Mouse (Mus musculus): ENCODE results near the gene Pdcd2l. TPM values are rescaled to one million over a fixed set of nuclear protein-coding genes. Genes with fewer than 3 reads are reported as not detected.
"Not testable (repeated sequence)": the region's sequence is repeated elsewhere in the genome, so short reads cannot be mapped to it uniquely, and the experiment has no call there.

The Pdcd2l gene
- polyA plus RNA-seq, 1 experiment from 2014 or later: 75.4 TPM

- Histone ChIP-seq H3K9me3 (replicated peaks) (no peaks in the 10 kb centered on the region), H3K4me1 (peaks cover 32% of the 10 kb centered on the region), H3K4me3 (no peak overlapping the region), H3K36me3 (peaks cover 71% of the 10 kb centered on the region), H3K27me3 (ENCODE audit: low read depth, poor library complexity, severe bottlenecking) (no peaks in the 10 kb centered on the region), H3K27ac (no peak overlapping the region)
- 91% methylated on average over 12 of the region's 12 CpGs for WGBS
- DNase-seq (ENCODE audit: low spot score): no peak
Measured at GRCm38 (mm10) chr7:34226846-34227245, 30.4 kb upstream of the Pdcd2l start.

GRCm38 (mm10) chr7:34226086-34226485 lies 29.6 kb upstream of the Pdcd2l start:
- 89% methylated on average over 8 of the region's 8 CpGs for WGBS

GRCm38 (mm10) chr7:34224308-34224707 lies 27.8 kb upstream of the Pdcd2l start:
- no peaks in the 10 kb centered on the region for H3K27me3 ChIP-seq (ENCODE audit: low read depth, poor library complexity, severe bottlenecking)
- H3K4me3 ChIP-seq: no peak overlapping the region
- no peak for DNase-seq (ENCODE audit: low spot score)
- peaks cover 24% of the 10 kb centered on the region for H3K4me1 ChIP-seq
- H3K27ac ChIP-seq: no peak overlapping the region
- no peaks in the 10 kb centered on the region for H3K9me3 ChIP-seq (replicated peaks)
- 95% methylated on average over 6 of the region's 6 CpGs for WGBS
- peaks cover 96% of the 10 kb centered on the region for H3K36me3 ChIP-seq

More at GRCm38 (mm10) chr7:34226086-34226485, 29.6 kb upstream of the Pdcd2l start:
- DNase-seq (ENCODE audit: low spot score): no peak
- peaks cover 78% of the 10 kb centered on the region for H3K36me3 ChIP-seq
- no peaks in the 10 kb centered on the region for H3K9me3 ChIP-seq (replicated peaks)
- H3K27ac ChIP-seq: no peak overlapping the region
- peaks cover 32% of the 10 kb centered on the region for H3K4me1 ChIP-seq
- no peak overlapping the region for H3K4me3 ChIP-seq
- H3K27me3 ChIP-seq (ENCODE audit: low read depth, poor library complexity, severe bottlenecking): no peaks in the 10 kb centered on the region

- Histone ChIP-seq H3K27ac (no peak overlapping the region), H3K4me3 (no peak overlapping the region), H3K36me3 (peaks cover 100% of the 10 kb centered on the region), H3K9me3 (replicated peaks) (no peaks in the 10 kb centered on the region), H3K27me3 (ENCODE audit: low read depth, poor library complexity, severe bottlenecking) (no peaks in the 10 kb centered on the region), H3K4me1 (peaks cover 5% of the 10 kb centered on the region; the same call in 1 of the 2 replicates)
- 95% methylated on average over 10 of the region's 10 CpGs for WGBS
- DNase-seq (ENCODE audit: low spot score): no peak
Measured at GRCm38 (mm10) chr7:34222340-34222739, 25.9 kb upstream of the Pdcd2l start.

GRCm38 (mm10) chr7:34221594-34222250 lies 25.3 kb upstream of the Pdcd2l start:
- peaks cover 100% of the 10 kb centered on the region for H3K36me3 ChIP-seq
- H3K4me1 ChIP-seq: no peaks in the 10 kb centered on the region
- no peak overlapping the region for H3K27ac ChIP-seq
- DNase-seq (ENCODE audit: low spot score): no peak
- H3K9me3 ChIP-seq (replicated peaks): no peaks in the 10 kb centered on the region
- H3K4me3 ChIP-seq: no peak overlapping the region
- 92% methylated on average over 9 of the region's 9 CpGs for WGBS
- H3K27me3 ChIP-seq (ENCODE audit: low read depth, poor library complexity, severe bottlenecking): no peaks in the 10 kb centered on the region

GRCm38 (mm10) chr7:34218496-34218895 lies 22.0 kb upstream of the Pdcd2l start:
- Histone ChIP-seq H3K9me3 (replicated peaks) (no peaks in the 10 kb centered on the region), H3K27ac (no peak overlapping the region), H3K4me1 (no peaks in the 10 kb centered on the region), H3K4me3 (no peak overlapping the region), H3K27me3 (ENCODE audit: low read depth, poor library complexity, severe bottlenecking) (no peaks in the 10 kb centered on the region), H3K36me3 (peaks cover 100% of the 10 kb centered on the region)
- WGBS: 79% methylated on average over 1 of the region's 1 CpGs
- DNase-seq (ENCODE audit: low spot score): no peak

- DNase-seq (ENCODE audit: low spot score): no peak
- Histone ChIP-seq H3K9me3 (replicated peaks) (no peaks in the 10 kb centered on the region), H3K27me3 (ENCODE audit: low read depth, poor library complexity, severe bottlenecking) (no peaks in the 10 kb centered on the region), H3K36me3 (peaks cover 100% of the 10 kb centered on the region), H3K27ac (no peak overlapping the region), H3K4me3 (no peak overlapping the region), H3K4me1 (no peaks in the 10 kb centered on the region)
- 95% methylated on average over 10 of the region's 10 CpGs for WGBS
Measured at GRCm38 (mm10) chr7:34216474-34216873, 20.0 kb upstream of the Pdcd2l start.

- Histone ChIP-seq H3K9me3 (replicated peaks) (no peaks in the 10 kb centered on the region), H3K36me3 (peaks cover 100% of the 10 kb centered on the region), H3K4me1 (no peaks in the 10 kb centered on the region), H3K4me3 (no peak overlapping the region), H3K27me3 (ENCODE audit: low read depth, poor library complexity, severe bottlenecking) (no peaks in the 10 kb centered on the region), H3K27ac (no peak overlapping the region)
- no peak for DNase-seq (ENCODE audit: low spot score)
- 91% methylated on average over 9 of the region's 9 CpGs for WGBS
Measured at GRCm38 (mm10) chr7:34215481-34215880, 19.0 kb upstream of the Pdcd2l start.

- peaks cover 100% of the 10 kb centered on the region for H3K36me3 ChIP-seq
- H3K4me3 ChIP-seq: no peak overlapping the region
- no peaks in the 10 kb centered on the region for H3K9me3 ChIP-seq (replicated peaks)
- no peaks in the 10 kb centered on the region for H3K27me3 ChIP-seq (ENCODE audit: low read depth, poor library complexity, severe bottlenecking)
- no peak for DNase-seq (ENCODE audit: low spot score)
- H3K27ac ChIP-seq: no peak overlapping the region
- 95% methylated on average over 8 of the region's 8 CpGs for WGBS
- H3K4me1 ChIP-seq: no peaks in the 10 kb centered on the region
Measured at GRCm38 (mm10) chr7:34214644-34215043, 18.2 kb upstream of the Pdcd2l start.

- H3K4me3 ChIP-seq: no peak overlapping the region
- 90% methylated on average over 7 of the region's 7 CpGs for WGBS
- H3K36me3 ChIP-seq: peaks cover 100% of the 10 kb centered on the region
Measured at GRCm38 (mm10) chr7:34213281-34213680, 16.8 kb upstream of the Pdcd2l start.

GRCm38 (mm10) chr7:34208027-34208745 lies 11.7 kb upstream of the Pdcd2l start:
- Histone ChIP-seq H3K4me3 (no peak overlapping the region), H3K27me3 (ENCODE audit: low read depth, poor library complexity, severe bottlenecking) (no peaks in the 10 kb centered on the region), H3K4me1 (no peaks in the 10 kb centered on the region), H3K36me3 (peaks cover 100% of the 10 kb centered on the region), H3K9me3 (replicated peaks) (no peaks in the 10 kb centered on the region), H3K27ac (no peak overlapping the region)
- 96% methylated on average over 9 of the region's 9 CpGs for WGBS
- no peak for DNase-seq (ENCODE audit: low spot score)

More at GRCm38 (mm10) chr7:34213281-34213680, 16.8 kb upstream of the Pdcd2l start:
- Histone ChIP-seq H3K27ac (no peak overlapping the region), H3K9me3 (replicated peaks) (no peaks in the 10 kb centered on the region), H3K4me1 (no peaks in the 10 kb centered on the region), H3K27me3 (ENCODE audit: low read depth, poor library complexity, severe bottlenecking) (no peaks in the 10 kb centered on the region)
- DNase-seq (ENCODE audit: low spot score): no peak

- Histone ChIP-seq H3K36me3 (peaks cover 100% of the 10 kb centered on the region), H3K4me3 (no peak overlapping the region), H3K4me1 (no peaks in the 10 kb centered on the region), H3K27ac (no peak overlapping the region), H3K9me3 (replicated peaks) (no peaks in the 10 kb centered on the region), H3K27me3 (ENCODE audit: low read depth, poor library complexity, severe bottlenecking) (no peaks in the 10 kb centered on the region)
- no peak for DNase-seq (ENCODE audit: low spot score)
- 94% methylated on average over 6 of the region's 6 CpGs for WGBS
Measured at GRCm38 (mm10) chr7:34206331-34206730, 9.9 kb upstream of the Pdcd2l start.

- H3K27ac ChIP-seq; DNase-seq (ENCODE audit: low spot score); H3K4me3 ChIP-seq; H3K4me1 ChIP-seq; H3K9me3 ChIP-seq (replicated peaks); H3K27me3 ChIP-seq (ENCODE audit: low read depth, poor library complexity, severe bottlenecking): not testable (repeated sequence)
- peaks cover 69% of the 10 kb centered on the region for H3K36me3 ChIP-seq
- 94% methylated on average over 10 of the region's 10 CpGs for WGBS
Measured at GRCm38 (mm10) chr7:34202147-34202546, 5.7 kb upstream of the Pdcd2l start.
